Mouse (Mus musculus) bone marrow, adult 2 months (tissue): ENCODE results near the gene Nod2.

Experiments
- CTCF ChIP-seq: fragments of 200-500 bp; IDR thresholded peaks from 2 replicates; pipeline ENCODE4 v1.5.1; 2011; ENCODE audit warnings: low read length, control low read depth; ENCODE audit not compliant: control insufficient read depth, insufficient read depth
- POLR2A ChIP-seq: fragments of 200-500 bp; IDR thresholded peaks from 2 replicates; pipeline ENCODE4 v1.6.1; 2011; ENCODE audit warnings: low read depth, mild to moderate bottlenecking, control low read depth, low read length, borderline replicate concordance; ENCODE audit not compliant: control insufficient read depth

- TF ChIP-seq CTCF: no peak
- TF ChIP-seq POLR2A: no peak
Observed at GRCm38 (mm10) chr8:88677071-88677470, 30.0 kb downstream of the Nod2 start.
